Mouse (Mus musculus) adrenal gland, postnatal 14 days (tissue): ENCODE measurements around the gene Acad12. TPM values are rescaled to one million over a fixed set of nuclear protein-coding genes. Genes with fewer than 3 reads are reported as not detected.
A peak's percentile ranks its signal among the peaks of the same experiment; 100 is the strongest.
"Not testable (repeated sequence)": the region's sequence is repeated elsewhere in the genome, so short reads cannot be mapped to it uniquely, and the experiment has no call there.

Source experiments
- DNase-seq: peaks from one replicate; pipeline ENCODE4 v3.0.0; 2021; ENCODE audit warnings: mixed read lengths
- total RNA-seq: library from RNA; stranded (reverse); gene quantifications from 2 replicates; pipeline ENCODE4 v1.2.3, GENCODE M21; 2021

The Acad12 gene
- total RNA-seq, 1 experiment from 2014 or later: 29.1 TPM

- no peak for DNase-seq
Observed at GRCm38 (mm10) chr5:121612036-121612435, 6.7 kb downstream of the Acad12 start.

GRCm38 (mm10) chr5:121609556-121610135 is 9.1 kb downstream of the Acad12 start:
- DNase-seq: not testable (repeated sequence)

GRCm38 (mm10) chr5:121606151-121606550 is 12.6 kb downstream of the Acad12 start:
- peak; percentile 91 for DNase-seq

DNA sequence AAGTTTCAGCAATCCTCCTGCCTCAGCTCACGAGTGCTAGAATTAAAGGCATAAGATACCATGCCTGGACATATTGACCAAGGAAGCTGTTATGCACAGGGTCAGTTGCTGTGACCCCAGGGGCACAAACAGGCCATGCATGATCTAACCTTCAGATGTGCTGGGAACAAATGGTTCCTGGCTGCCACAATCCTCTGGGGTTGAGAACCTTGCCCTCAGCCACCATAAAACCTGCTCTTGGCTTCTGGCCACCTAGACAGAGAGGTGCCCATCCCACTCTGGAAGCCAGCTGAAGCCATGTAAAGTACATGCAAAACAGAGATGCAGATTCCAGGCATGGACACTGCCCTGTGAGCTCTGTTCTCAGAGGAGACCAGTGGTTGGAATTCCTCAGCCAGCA is 14.9 kb downstream of the Acad12 start:
- not testable (repeated sequence) for DNase-seq

DNA sequence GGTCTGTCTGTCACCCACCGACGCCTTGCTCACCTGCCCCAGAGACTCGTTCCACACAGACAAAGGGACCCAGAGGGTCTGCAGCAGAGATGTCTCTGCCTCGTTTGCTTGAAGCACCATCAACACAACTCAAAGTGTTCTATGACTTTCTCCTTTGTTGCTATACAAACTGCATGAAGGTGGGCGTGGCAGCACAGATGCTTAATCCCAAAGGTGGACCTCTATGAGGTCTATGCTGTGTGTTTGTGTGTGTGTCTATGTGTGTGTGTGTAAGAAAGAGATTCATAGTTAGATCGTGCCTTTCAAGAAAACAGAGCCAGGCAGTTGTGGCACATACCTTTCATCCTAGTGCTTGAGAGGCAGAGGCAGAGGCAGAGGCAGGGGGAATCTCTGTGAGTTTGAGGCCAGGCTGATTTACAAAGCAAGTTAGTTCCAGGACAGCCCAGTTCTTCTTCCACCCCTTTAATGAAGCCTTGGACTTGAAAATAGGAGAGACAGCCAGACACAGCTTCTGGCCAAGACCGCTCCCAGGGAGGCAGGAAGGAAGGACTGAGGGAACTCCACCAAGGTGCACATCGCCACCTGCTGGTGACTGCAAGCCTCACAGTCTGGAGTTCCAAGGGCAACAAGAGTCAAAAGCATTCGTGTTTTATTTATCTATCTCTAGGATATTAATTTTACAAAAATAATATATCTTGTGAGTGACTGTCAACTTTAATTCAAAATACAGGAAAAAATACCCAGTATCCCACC is 17.0 kb downstream of the Acad12 start:
- DNase-seq: peak; percentile 95

DNA sequence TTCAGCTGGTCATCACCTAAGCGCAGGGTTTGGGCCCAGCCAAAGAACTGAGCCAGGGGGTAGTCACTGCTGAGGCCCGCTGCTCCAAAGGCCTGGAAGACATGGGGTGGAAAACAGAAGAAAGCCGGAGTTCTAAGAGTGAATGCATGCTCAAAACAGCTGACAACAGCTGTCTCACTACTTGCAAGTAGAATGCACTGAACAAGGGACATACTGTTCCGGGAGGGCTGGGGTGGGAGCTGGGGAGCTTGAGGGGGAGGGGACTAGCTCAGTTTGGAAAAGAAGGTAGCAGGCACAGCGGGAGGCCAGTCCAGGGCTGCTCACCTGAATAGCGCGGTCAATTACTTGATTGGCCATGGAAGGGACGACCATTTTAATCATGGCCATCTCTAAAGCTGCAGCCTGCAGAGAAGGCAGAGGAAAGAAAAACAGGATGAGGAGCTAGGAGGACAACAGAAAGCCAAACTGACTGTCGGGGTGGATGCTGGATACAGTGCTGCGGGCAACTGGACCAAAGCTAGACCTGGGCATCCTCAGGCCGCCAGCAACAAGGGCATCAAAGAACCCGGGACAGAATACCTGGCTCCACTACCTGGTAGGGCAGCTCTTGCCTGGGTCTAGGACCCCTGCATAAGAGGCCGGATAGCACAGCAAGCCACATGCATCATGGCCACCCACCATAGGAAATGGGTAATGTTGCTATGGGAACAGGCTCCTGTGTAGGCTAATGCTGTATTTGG is 19.7 kb downstream of the Acad12 start:
- no peak for DNase-seq

DNA sequence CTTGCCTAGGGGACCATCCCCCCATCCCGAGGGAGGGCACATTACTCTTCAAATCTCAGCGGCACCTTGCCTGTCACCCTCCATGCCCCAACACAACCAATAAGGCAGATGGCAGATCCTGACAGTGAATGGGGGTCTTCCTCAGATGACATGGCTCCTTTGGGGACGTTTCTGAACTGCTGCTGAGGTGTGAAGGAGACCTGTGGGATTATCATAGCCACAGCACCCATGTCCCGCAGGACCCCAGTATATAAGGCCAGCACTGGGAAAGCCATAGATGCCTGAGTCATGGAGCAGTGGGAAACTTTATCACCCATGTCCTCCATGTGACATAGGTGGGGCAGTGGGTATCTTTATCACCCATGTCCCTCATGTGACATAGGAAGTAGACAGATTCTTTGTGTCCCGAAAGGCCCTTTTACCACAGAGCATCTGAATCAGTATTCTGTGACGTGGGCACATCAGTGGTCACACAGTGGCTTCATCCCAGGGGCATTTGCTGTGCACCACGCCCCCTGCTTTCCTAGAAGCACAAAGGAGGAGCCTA is 20.7 kb downstream of the Acad12 start:
- no peak for DNase-seq

DNA sequence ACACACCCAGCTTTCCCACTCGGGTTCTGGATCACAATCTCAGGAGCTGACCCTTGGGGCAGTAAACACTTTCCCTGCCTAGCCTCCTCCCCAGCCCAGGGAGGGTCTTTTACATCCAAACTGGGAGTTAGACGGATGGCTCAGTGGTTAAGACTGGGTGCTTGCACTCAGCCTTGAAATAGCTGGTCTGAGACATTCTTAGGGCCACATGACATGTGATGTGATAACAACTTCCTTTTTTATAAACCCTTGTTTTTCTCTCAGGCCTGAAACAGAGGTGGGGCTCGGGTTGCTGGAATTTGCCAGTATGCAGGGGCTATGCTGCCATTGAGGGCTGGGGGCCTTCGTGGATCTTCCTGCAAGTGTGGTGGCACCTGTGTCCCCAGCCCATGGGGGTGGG is 21.4 kb downstream of the Acad12 start:
- no peak for DNase-seq

DNA sequence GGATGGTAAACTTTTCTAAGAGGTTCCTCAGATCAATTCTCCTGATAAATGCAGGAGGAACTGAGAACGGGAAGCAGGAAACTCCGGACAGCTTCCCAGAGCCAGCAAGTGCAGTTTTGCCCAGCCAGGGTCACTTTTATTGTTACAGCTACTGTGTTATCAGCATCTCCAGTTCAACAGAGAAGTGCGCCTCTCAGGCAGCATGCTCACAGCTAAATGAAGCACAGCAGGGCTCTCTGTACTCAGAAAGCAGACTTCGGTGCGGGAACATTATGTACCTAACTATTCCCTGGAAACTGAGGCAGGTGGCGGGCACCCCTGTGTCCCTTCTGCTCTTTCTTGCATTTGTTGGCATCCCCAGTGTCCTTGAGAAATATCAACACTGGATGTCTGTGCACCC is 22.5 kb downstream of the Acad12 start:
- DNase-seq: no peak

DNA sequence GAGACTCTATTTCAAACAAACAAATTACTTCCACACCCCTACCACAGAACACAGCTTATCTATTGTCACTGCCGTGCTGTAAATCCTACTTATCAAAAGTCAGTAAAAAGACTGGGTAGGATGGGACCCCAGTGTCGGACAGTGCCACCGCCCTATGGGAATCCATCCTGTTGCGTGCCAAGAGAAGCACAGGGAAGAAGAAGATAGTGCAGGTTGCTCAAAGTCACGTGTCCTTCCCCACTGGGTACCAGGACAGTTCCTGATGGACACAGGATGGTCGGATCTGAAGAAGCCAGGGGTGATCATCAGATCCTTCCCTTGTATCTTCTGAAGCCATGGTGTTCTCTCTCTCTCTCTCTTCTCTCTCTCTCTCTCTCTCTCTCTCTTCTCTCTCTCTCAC is 23.0 kb downstream of the Acad12 start:
- DNase-seq: no peak

DNA sequence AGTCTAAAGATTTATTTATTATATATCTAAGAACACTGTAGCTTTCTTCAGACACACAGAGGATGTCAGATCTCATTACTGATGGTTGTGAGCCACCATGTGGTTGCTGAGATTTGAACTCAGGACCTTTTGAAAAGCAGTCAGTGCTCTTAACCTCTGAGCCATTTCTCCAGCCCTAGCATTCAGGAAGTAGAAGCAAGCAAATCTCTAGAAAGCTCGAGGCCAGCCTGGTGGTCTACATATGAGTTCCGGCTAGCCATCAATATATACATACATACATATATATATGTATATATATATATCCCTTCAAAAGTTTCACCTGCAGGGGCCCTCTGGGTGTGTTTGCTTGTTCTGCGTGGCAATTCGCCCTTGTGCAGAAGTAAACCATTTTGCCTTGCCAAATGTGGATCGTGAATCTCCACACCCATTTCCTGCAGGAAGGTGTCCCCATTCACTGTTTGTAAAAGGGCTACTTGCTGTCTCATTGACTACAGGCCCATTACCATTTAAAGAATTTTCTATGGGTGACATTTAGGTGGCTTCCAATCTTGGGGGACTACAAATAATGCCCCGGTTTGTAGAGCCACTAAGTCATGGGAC is 23.9 kb downstream of the Acad12 start:
- no peak for DNase-seq

GRCm38 (mm10) chr5:121593451-121594401 is 25.0 kb downstream of the Acad12 start, which contains the start of gene Aldh2:
Gene Aldh2 (minus strand): TSS chr5:121593824.
- peak; percentile 95 for DNase-seq

GRCm38 (mm10) chr5:121592816-121593407 is 25.8 kb downstream of the Acad12 start:
- DNase-seq: peak; percentile 59

GRCm38 (mm10) chr5:121592064-121592815 is 26.5 kb downstream of the Acad12 start:
- DNase-seq: peak; percentile 59

DNA sequence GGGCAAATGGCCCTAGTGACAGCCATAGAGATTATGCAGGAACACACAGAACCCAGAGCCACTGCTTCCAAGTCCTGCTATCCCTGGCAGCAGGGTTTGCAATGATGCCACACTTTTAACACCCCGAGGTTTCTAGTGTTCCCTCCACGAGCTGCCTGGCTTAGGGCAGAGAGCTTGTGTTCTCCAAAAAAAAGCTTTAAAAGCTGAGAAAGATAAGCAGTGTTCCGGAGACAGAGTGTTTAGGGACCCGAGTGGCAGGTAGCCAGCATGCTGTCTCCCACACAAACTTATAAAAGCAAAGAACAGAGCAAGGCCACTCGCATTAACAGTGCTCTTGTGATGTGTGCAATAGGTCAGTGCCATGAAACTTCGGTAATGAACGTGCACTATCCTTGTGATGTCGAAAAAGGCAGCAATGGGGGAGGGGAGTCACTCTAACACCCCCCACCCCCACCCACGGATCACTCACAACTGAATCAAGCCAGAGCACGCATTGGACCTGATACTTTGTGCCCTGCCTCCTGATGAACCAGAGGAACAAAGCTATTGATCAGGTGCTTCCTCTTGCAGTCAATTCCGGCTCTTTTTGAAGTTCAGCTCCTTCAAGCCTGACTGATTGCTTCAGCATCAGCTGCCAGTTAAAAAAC is 27.2 kb downstream of the Acad12 start:
- DNase-seq: peak; percentile 68

GRCm38 (mm10) chr5:121589928-121590327 is 28.8 kb downstream of the Acad12 start:
- DNase-seq: no peak

DNA sequence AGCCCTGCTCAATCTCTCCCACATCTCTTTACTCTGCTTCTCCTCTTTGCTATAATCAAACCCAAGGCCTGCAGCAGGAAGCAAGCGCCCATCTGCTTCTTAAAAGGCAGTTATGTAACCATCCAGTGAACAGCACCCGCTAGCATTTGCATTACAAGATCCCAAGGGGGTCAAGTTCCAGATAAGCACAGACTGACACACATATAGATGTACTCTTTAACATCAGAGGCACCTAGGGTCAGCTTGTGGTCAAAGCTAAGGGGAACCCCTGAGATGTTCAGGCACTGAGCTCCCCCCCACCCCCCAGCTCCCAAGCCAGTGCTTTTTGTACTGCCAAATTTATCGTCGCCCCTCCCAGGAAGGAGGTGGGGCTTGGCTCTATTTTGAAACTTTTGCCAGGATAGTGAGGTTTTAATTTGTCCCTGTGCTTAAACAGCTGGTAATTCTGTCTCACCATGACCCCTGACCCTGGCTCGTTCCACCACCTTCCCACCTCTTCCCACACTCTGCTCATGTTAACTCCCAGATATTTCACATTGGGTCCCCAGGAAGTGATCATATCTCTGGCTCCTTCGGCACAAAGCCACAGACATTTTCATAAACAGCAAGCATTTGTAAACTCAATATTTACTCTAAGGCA is 32.2 kb downstream of the Acad12 start:
- peak; percentile 57 for DNase-seq

DNA sequence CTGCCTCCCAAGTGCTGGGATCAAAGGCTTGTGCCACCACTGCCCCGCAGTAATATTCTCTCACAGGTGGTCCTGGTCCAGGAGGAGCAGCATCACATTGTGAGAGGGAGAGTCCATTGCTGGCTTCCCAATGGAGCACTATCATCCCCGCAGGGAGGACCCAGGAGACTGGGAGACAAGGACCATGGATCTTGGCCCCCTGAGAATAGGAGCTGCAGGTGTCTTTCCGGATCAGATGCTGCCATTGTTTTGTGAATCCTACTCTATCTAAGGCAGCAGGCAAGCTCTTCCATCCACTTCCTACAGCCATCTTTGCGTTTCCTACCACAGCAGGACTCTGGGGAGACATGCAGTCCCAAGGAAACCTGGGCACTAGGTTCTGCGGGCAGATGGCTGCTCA is 33.0 kb downstream of the Acad12 start:
- DNase-seq: no peak

- DNase-seq: no peak
Observed at GRCm38 (mm10) chr5:121585005-121585404, 33.7 kb downstream of the Acad12 start.
